Comparison of ENCODE assay signal across 10 mouse cellular contexts in genomic region chr6:137759681-137760080, GRCm38 (mm10). TPM values are rescaled to one million over a fixed set of nuclear protein-coding genes. Genes with fewer than 3 reads are reported as not detected.
DNase-seq lines count a peak whose midpoint lies in the region; ATAC-seq and TF ChIP-seq lines count a peak whose summit lies in the region.
"Had no signal": no experiment of that assay in that cellular context is flagged by ENCODE, and none has a peak within 500 bp of the region (broad histone marks: within the 10 kb centered on the region; RNA-seq: fewer than 3 reads in every experiment).

No protein-coding gene starts in this region.

- no peaks in the 10 kb centered on the region for H3K36me3 ChIP-seq in forebrain, embryonic 13.5 days (ENCODE audit: poor library complexity, severe bottlenecking)
- no peaks in the 10 kb centered on the region for H3K36me3 ChIP-seq in forebrain, embryonic 15.5 days
- no peaks in the 10 kb centered on the region for H3K36me3 ChIP-seq in liver, embryonic 12.5 days
- no peaks in the 10 kb centered on the region for H3K36me3 ChIP-seq in liver, embryonic 11.5 days (ENCODE audit: control insufficient read depth, insufficient read depth, low read length)
- no peaks in the 10 kb centered on the region for H3K36me3 ChIP-seq in hindbrain, postnatal 0 days (ENCODE audit: insufficient read depth, low read length)

- no peaks in the 10 kb centered on the region for H3K27me3 ChIP-seq in forebrain, embryonic 13.5 days
- no peaks in the 10 kb centered on the region for H3K27me3 ChIP-seq in forebrain, embryonic 15.5 days
- H3K27me3 ChIP-seq in liver, embryonic 12.5 days (replicated peaks), result no peaks in the 10 kb centered on the region
- no peaks in the 10 kb centered on the region for H3K27me3 ChIP-seq in liver, embryonic 11.5 days (replicated peaks; ENCODE audit: control insufficient read depth, insufficient read depth, low read length)
- H3K27me3 ChIP-seq in hindbrain, postnatal 0 days (ENCODE audit: insufficient read depth, low read length), result no peaks in the 10 kb centered on the region

- H3K4me1 ChIP-seq in forebrain, embryonic 13.5 days, result peaks cover 8% of the 10 kb centered on the region; the same call in 1 of the 2 replicates
- peaks cover 5% of the 10 kb centered on the region for H3K4me1 ChIP-seq in forebrain, embryonic 15.5 days
- H3K4me1 ChIP-seq in liver, embryonic 12.5 days, result peaks cover 16% of the 10 kb centered on the region
- peaks cover 2% of the 10 kb centered on the region; the same call in 1 of the 2 replicates for H3K4me1 ChIP-seq in liver, embryonic 11.5 days (replicated peaks; ENCODE audit: control insufficient read depth, insufficient read depth, low read length)
- H3K4me1 ChIP-seq in hindbrain, postnatal 0 days (ENCODE audit: insufficient read depth, low read length), result no peaks in the 10 kb centered on the region

- H3K27ac ChIP-seq in forebrain, embryonic 13.5 days, result no peak overlapping the region
- no peak overlapping the region for H3K27ac ChIP-seq in forebrain, embryonic 15.5 days (replicated peaks)
- no peak overlapping the region for H3K27ac ChIP-seq in liver, embryonic 12.5 days
- H3K27ac ChIP-seq in liver, embryonic 11.5 days (ENCODE audit: low read depth, low read length), result no peak overlapping the region
- H3K27ac ChIP-seq in hindbrain, postnatal 0 days, result no peak overlapping the region

- no peak overlapping the region for H3K4me2 ChIP-seq in forebrain, embryonic 13.5 days
- no peak overlapping the region for H3K4me2 ChIP-seq in forebrain, embryonic 15.5 days (replicated peaks)
- H3K4me2 ChIP-seq in liver, embryonic 12.5 days, result no peak overlapping the region
- H3K4me2 ChIP-seq in liver, embryonic 11.5 days, result no peak overlapping the region
- no peak overlapping the region for H3K4me2 ChIP-seq in hindbrain, postnatal 0 days (ENCODE audit: low read depth, low read length)

- no peak for DNase-seq in liver, embryonic 11.5 days (ENCODE audit: low spot score)
- DNase-seq in hindbrain, postnatal 0 days (ENCODE audit: low spot score), result no peak
- DNase-seq in Muller cell, postnatal 12 days (ENCODE audit: inconsistent ontology term), result no peak
- DNase-seq in frontal cortex, postnatal 25 days (ENCODE audit: low spot score in 2 of 2), result no peak
- DNase-seq: cerebellum, adult 18-20 months; kidney, postnatal 25 days had no signal

- no peaks in the 10 kb centered on the region for H3K9me3 ChIP-seq in forebrain, embryonic 13.5 days (replicated peaks)
- no peaks in the 10 kb centered on the region for H3K9me3 ChIP-seq in forebrain, embryonic 15.5 days
- H3K9me3 ChIP-seq in liver, embryonic 12.5 days (replicated peaks), result no peaks in the 10 kb centered on the region
- no peaks in the 10 kb centered on the region for H3K9me3 ChIP-seq in liver, embryonic 11.5 days (ENCODE audit: control insufficient read depth, low read length)
- no peaks in the 10 kb centered on the region for H3K9me3 ChIP-seq in hindbrain, postnatal 0 days (ENCODE audit: low read length)

- no peak overlapping the region for H3K9ac ChIP-seq in forebrain, embryonic 13.5 days
- H3K9ac ChIP-seq in forebrain, embryonic 15.5 days (replicated peaks), result no peak overlapping the region
- H3K9ac ChIP-seq in liver, embryonic 12.5 days, result no peak overlapping the region
- no peak overlapping the region for H3K9ac ChIP-seq in liver, embryonic 11.5 days (ENCODE audit: low read depth, low read length)
- no peak overlapping the region for H3K9ac ChIP-seq in hindbrain, postnatal 0 days (replicated peaks; ENCODE audit: low read length)

- ATAC-seq in forebrain, embryonic 13.5 days, result peak; percentile 41; the same call in 1 of the 2 replicates
- no peak; the same call in 1 of the 2 replicates for ATAC-seq in forebrain, embryonic 15.5 days (replicated peaks)
- peak; percentile 19; the same call in 1 of the 2 replicates for ATAC-seq in liver, embryonic 12.5 days
- ATAC-seq in liver, embryonic 11.5 days (replicated peaks; ENCODE audit: low FRiP score), result no peak
- 0 out of 2 replicates have a peak, but pooled peaks have one; percentile 35 for ATAC-seq in hindbrain, postnatal 0 days
- 0 out of 2 replicates have a peak, but pooled peaks have one; percentile 11 for ATAC-seq in neutrophil, adult 5-6 weeks (ENCODE audit: extremely low read depth, insufficient number of reproducible peaks, low FRiP score, poor library complexity, severe bottlenecking)

- H3K4me3 ChIP-seq in forebrain, embryonic 13.5 days, result no peak overlapping the region
- H3K4me3 ChIP-seq in forebrain, embryonic 15.5 days, result no peak overlapping the region
- no peak overlapping the region for H3K4me3 ChIP-seq in liver, embryonic 12.5 days
- no peak overlapping the region for H3K4me3 ChIP-seq in liver, embryonic 11.5 days (ENCODE audit: low read depth, low read length)
- H3K4me3 ChIP-seq in hindbrain, postnatal 0 days (ENCODE audit: low read length), result no peak overlapping the region

- no peak for TF ChIP-seq CTCF in hindbrain, postnatal 0 days (IDR thresholded peaks at IDR 0.05; ENCODE audit: low read depth)

- 53% methylated on average over 8 of the region's 8 CpGs for WGBS in forebrain, embryonic 13.5 days
- WGBS in forebrain, embryonic 15.5 days, result 54% methylated on average over 8 of the region's 8 CpGs
- WGBS in liver, embryonic 12.5 days (ENCODE audit: insufficient replicate concordance), result 69% methylated on average over 8 of the region's 8 CpGs
- WGBS in liver, embryonic 11.5 days, result 60% methylated on average over 8 of the region's 8 CpGs
- 63% methylated on average over 8 of the region's 8 CpGs for WGBS in hindbrain, postnatal 0 days

RNA-seq across cellular contexts. Expression of gene Dera, which starts 5.3 kb away (rescaled TPM):
- 19.0 and 20.1 TPM in 2 replicates for polyA plus RNA-seq in forebrain, embryonic 13.5 days (2015; fragmentation: Nextera tagmentation; extraction: Ambion mirVana)
- 10.0 and 11.1 TPM in 2 replicates for polyA plus RNA-seq in forebrain, embryonic 15.5 days (2015; fragmentation: Nextera tagmentation; extraction: Ambion mirVana)
- polyA plus RNA-seq in liver, embryonic 12.5 days (2016; fragmentation: Nextera tagmentation; extraction: Ambion mirVana), result 60.1 and 63.6 TPM in 2 replicates
- polyA plus RNA-seq in liver, embryonic 11.5 days (2014; fragmentation: Nextera tagmentation; extraction: Ambion mirVana), result 87.3 and 87.5 TPM in 2 replicates
- 9.1 and 12.1 TPM in 2 replicates for total RNA-seq in hindbrain, postnatal 0 days (2014; rRNA removed)
- 17.9 and 19.4 TPM in 2 replicates for polyA plus RNA-seq in hindbrain, postnatal 0 days (2015; fragmentation: Nextera tagmentation; extraction: Ambion mirVana)
- total RNA-seq in neutrophil, adult 5-6 weeks (2017), result 20.4 and 26.4 TPM in 2 replicates

RNA-seq across cellular contexts. Expression of gene Strap, which starts 24.8 kb away (rescaled TPM):
- 194 and 206 TPM in 2 replicates for polyA plus RNA-seq in forebrain, embryonic 13.5 days (2015; fragmentation: Nextera tagmentation; extraction: Ambion mirVana)
- 181 and 182 TPM in 2 replicates for polyA plus RNA-seq in forebrain, embryonic 15.5 days (2015; fragmentation: Nextera tagmentation; extraction: Ambion mirVana)
- polyA plus RNA-seq in liver, embryonic 12.5 days (2016; fragmentation: Nextera tagmentation; extraction: Ambion mirVana), result 130 and 131 TPM in 2 replicates
- 188 and 201 TPM in 2 replicates for polyA plus RNA-seq in liver, embryonic 11.5 days (2014; fragmentation: Nextera tagmentation; extraction: Ambion mirVana)
- 79.0 and 86.6 TPM in 2 replicates for total RNA-seq in hindbrain, postnatal 0 days (2014; rRNA removed)
- 168 TPM in 2 replicates for polyA plus RNA-seq in hindbrain, postnatal 0 days (2015; fragmentation: Nextera tagmentation; extraction: Ambion mirVana)
- total RNA-seq in neutrophil, adult 5-6 weeks (2017), result 54.7 and 55.4 TPM in 2 replicates

Comparison
In these comparisons a context has a peak if more than half of its experiments do, and no peak if none do; other contexts are left out.
1. ATAC-seq: peak in forebrain, embryonic 13.5 days (single experiment), liver, embryonic 12.5 days (single experiment), hindbrain, postnatal 0 days (single experiment) and neutrophil, adult 5-6 weeks (single experiment); none in forebrain, embryonic 15.5 days (single experiment) and liver, embryonic 11.5 days (single experiment).